Mouse (Mus musculus) hindbrain, postnatal 0 days (tissue): Measurements from ENCODE around the gene Anapc10. TPM values are rescaled to one million over a fixed set of nuclear protein-coding genes. Genes with fewer than 3 reads are reported as not detected.
"Not testable (repeated sequence)": the region's sequence is repeated elsewhere in the genome, so short reads cannot be mapped to it uniquely, and the experiment has no call there.

ENCODE experiments used
- ATAC-seq: fragments of 200-750 bp; cut with Nextera tagmentation; 2 replicates; pipeline ENCODE4 v1.8.0; 2017; ENCODE audit warnings: mild to moderate bottlenecking, moderate TSS enrichment, moderate library complexity
- DNase-seq: peaks from one replicate; pipeline ENCODE4 v3.0.0-alpha.2; 2015; ENCODE audit warnings: low spot score
- H3K27ac ChIP-seq: fragments of 300-500 bp; sonication (generic); 2 replicates; pipeline ENCODE4 v1.5.1; 2014; ENCODE audit warnings: mild to moderate bottlenecking
- H3K27me3 ChIP-seq: fragments of 300-500 bp; sonication (generic); 2 replicates; pipeline ENCODE4 v1.6.1; 2014; ENCODE audit warnings: low read length, mixed read lengths; ENCODE audit not compliant: insufficient read depth
- H3K36me3 ChIP-seq: fragments of 300-500 bp; sonication (generic); 2 replicates; pipeline ENCODE4 v1.6.1; 2014; ENCODE audit warnings: low read length, mixed read lengths; ENCODE audit not compliant: insufficient read depth
- H3K4me1 ChIP-seq: fragments of 300-500 bp; sonication (generic); 2 replicates; pipeline ENCODE4 v1.6.1; 2014; ENCODE audit warnings: antibody characterized with exemption, low read length, mixed read lengths; ENCODE audit not compliant: insufficient read depth
- H3K4me2 ChIP-seq: fragments of 300-500 bp; sonication (generic); 2 replicates; pipeline ENCODE4 v1.6.1; 2014; ENCODE audit warnings: low read depth, mild to moderate bottlenecking, low read length, moderate library complexity, mixed read lengths
- H3K4me3 ChIP-seq: fragments of 300-500 bp; sonication (generic); 2 replicates; pipeline ENCODE4 v1.5.1; 2014; ENCODE audit warnings: low read length
- H3K9ac ChIP-seq: fragments of 300-500 bp; sonication (generic); replicated peaks from 2 replicates; pipeline ENCODE4 v1.6.1; 2014; ENCODE audit warnings: mild to moderate bottlenecking, low read length, moderate library complexity, mixed read lengths
- H3K9me3 ChIP-seq: fragments of 300-500 bp; sonication (generic); 2 replicates; pipeline ENCODE4 v1.6.1; 2016; ENCODE audit warnings: low read length, mixed read lengths
- CTCF ChIP-seq: IDR thresholded peaks from 2 replicates; pipeline ENCODE4 v1.5.1; 2016; ENCODE audit warnings: antibody characterized with exemption, control low read depth, low read depth
- WGBS: fragments of 180-500 bp; shearing (Covaris S2); extraction: QIAGEN DNeasy Blood & Tissue Kit; methylation state at CpG from one replicate; pipeline ENCODE4 v1.1.7; 2014; 5-methylcytosine and 5-hydroxymethylcytosine counted together
- polyA plus RNA-seq: library from polyadenylated mRNA; unstranded; fragments of >200 nt; fragmentation: Nextera tagmentation; extraction: Ambion mirVana; gene quantifications from 2 replicates; pipeline ENCODE4 v1.2.1, GENCODE M21; 2015
- total RNA-seq: library from RNA; depleted of rRNA; stranded (reverse); fragments of >200 nt; gene quantifications from 2 replicates; pipeline ENCODE4 v1.2.3, GENCODE M21; 2014; rRNA removed

The Anapc10 gene
- total RNA-seq (4.6 and 5.4 TPM in 2 replicates), polyA plus RNA-seq (40.7 and 43.3 TPM in 2 replicates)

DNA sequence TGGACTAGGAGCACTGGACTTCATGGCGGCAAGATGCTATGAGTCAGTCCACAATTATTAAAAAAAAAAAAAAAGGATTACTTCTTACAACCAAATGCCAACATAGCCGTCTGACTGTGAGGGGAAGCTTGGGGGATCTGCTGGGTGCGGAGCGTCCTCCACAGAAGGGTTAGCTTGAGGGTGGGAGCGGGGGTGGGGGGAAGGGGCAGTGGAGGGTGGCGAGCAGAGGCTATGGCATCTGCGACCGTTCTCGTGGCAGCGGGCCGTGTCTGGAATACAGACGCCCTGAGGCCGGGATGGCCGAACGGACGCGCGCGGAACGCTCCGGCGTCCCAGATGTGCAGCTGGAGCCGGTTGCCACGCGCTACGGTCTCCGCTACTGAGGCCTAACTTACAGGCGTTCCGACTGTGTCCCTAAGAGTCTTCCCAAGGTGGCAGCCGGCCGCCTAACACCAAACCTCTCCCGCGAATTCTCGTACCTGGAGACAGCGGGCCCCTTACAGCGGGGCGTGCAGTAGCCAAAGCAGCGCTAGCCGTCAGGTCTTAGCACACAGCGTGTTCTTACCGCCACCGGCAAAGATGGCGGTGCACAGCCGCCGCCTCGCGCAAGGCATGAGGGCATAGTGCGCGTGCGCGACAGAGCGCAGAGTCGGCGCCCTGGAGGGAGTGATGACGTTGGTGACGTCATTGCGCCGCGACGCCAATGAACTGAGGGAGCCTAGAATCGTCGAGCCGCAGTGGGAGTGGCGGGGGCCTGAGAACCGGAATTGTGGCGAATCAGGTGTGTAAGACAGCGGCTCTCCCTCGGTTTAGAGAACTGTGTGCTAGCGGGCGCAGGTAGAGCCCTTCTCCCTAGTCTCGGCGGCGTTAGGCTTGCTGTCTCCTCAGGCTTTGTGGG lies at the start of gene Anapc10, which contains the start of gene Abce1:
Anapc10 (plus strand) TSS at position 757 of the 898 bp plus-strand sequence.
Abce1 (minus strand) TSS at position 677 of the 898 bp plus-strand sequence.
- Histone ChIP-seq H3K27me3 (no peaks in the 10 kb centered on the region), H3K9me3 (no peaks in the 10 kb centered on the region), H3K27ac (peak within 1 kb of the TSS; percentile 95), H3K36me3 (peaks cover 6% of the 10 kb centered on the region), H3K4me1 (peaks cover 4% of the 10 kb centered on the region; the same call in 1 of the 2 replicates), H3K4me2 (peak within 1 kb of the TSS; percentile 83), H3K4me3 (peak within 1 kb of the TSS; percentile 95), H3K9ac (peak within 1 kb of the TSS; percentile 80)
- peak; percentile 6; the same call in 1 of the 2 replicates for TF ChIP-seq CTCF
- peak; percentile 100 for DNase-seq
- peak; percentile 98 for ATAC-seq
- WGBS: 0% methylated on average over 71 of the region's 73 CpGs

DNA sequence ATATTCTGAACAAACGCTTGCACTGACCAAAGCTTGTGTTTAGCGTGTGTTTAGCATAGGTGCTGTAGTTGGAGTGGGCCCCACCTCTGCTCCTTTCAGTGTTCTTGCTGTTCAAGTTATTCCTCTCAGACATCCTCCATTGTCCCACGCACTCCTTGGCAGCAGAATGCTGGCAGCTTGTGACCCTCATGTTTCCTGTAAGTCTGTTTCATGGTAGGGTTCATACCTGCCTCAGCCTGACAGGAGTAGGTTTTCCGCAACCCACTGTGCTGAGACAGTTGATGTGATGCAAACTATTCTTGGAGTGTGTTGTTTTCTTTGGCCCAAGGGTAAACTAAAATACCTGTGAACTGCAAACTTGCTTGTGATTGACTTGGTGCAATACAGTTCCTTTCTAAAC lies 35.2 kb upstream of the Anapc10 start:
- no peaks in the 10 kb centered on the region for H3K9me3 ChIP-seq
- H3K27me3 ChIP-seq: no peaks in the 10 kb centered on the region
- DNase-seq: no peak
- no peak overlapping the region for H3K4me3 ChIP-seq
- ATAC-seq: no peak
- H3K4me2 ChIP-seq: no peak overlapping the region
- no peak overlapping the region for H3K27ac ChIP-seq
- TF ChIP-seq CTCF: no peak
- H3K9ac ChIP-seq: no peak overlapping the region
- 84% methylated on average over 4 of the region's 4 CpGs for WGBS
- H3K36me3 ChIP-seq: peaks cover 23% of the 10 kb centered on the region
- H3K4me1 ChIP-seq: no peaks in the 10 kb centered on the region

DNA sequence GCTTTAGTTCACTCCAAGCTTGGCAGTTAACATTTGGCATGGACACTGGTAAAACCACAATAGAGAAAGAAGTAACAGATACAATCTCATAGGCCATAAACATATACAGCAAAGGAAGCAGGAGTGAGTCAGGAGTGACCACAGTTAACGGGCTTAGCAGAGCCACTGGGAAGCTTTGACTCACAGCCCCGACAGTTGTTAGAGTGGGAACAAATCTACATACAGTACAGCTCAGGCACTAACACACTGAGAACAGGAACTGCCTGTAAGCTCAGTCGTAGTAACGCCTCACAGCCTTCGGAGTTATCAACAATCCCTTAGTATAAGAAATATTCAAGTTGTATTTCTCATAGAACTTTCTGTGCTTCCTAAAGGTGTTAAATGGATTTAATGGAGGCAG lies 32.6 kb upstream of the Anapc10 start:
- no peak for DNase-seq
- H3K27me3 ChIP-seq: no peaks in the 10 kb centered on the region
- no peaks in the 10 kb centered on the region for H3K4me1 ChIP-seq
- no peak overlapping the region for H3K9ac ChIP-seq
- no peak overlapping the region for H3K4me3 ChIP-seq
- H3K9me3 ChIP-seq: no peaks in the 10 kb centered on the region
- peaks cover 8% of the 10 kb centered on the region; the same call in 1 of the 2 replicates for H3K36me3 ChIP-seq
- ATAC-seq: no peak
- no peak for TF ChIP-seq CTCF
- H3K4me2 ChIP-seq: no peak overlapping the region
- H3K27ac ChIP-seq: no peak overlapping the region
- WGBS: 71% methylated on average over 5 of the region's 5 CpGs

DNA sequence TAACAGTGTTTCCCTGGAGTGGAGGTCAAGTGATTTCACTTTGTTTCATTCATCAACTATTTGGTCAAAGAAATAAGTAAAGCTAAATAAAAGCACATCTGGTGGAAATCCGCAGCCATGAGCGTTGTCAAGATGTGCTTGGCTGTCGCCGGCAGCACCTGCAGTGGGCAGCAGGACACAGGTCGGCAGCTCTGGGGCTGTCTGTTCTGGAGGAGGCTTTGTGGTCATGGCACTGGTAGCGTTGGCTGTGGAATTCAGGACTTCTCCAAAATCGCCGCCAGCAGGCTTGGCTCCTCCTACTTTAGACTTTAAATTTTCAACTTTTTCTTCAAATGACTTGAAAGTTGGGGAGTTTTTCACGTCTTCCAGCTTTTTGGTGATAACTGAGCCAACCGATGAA lies 31.5 kb upstream of the Anapc10 start:
- H3K27me3 ChIP-seq, H3K4me1 ChIP-seq, H3K36me3 ChIP-seq, DNase-seq, H3K9me3 ChIP-seq, H3K9ac ChIP-seq: not testable (repeated sequence)
- Histone ChIP-seq H3K4me2 (peak overlapping the region; percentile 69), H3K4me3 (peak overlapping the region; percentile 40), H3K27ac (0 out of 2 replicates have a peak overlapping the region, but pooled peaks have one; percentile 29)
- WGBS: 34% methylated on average over 10 of the region's 10 CpGs
- ATAC-seq: 0 out of 2 replicates have a peak, but pooled peaks have one; percentile 64

GRCm38 (mm10) chr8:79680555-79680954 lies 31.1 kb upstream of the Anapc10 start:
- peak overlapping the region; percentile 29; the same call in 1 of the 2 replicates for H3K27ac ChIP-seq
- 0 out of 2 replicates have a peak overlapping the region, but pooled peaks have one; percentile 30 for H3K9ac ChIP-seq
- peaks cover 8% of the 10 kb centered on the region; the same call in 1 of the 2 replicates for H3K36me3 ChIP-seq
- DNase-seq (peak; percentile 44), ATAC-seq (peak; percentile 74)
- no peaks in the 10 kb centered on the region for H3K27me3 ChIP-seq
- no peak for TF ChIP-seq CTCF
- H3K4me1 ChIP-seq: no peaks in the 10 kb centered on the region
- 8% methylated on average over 34 of the region's 34 CpGs for WGBS
- H3K4me3 ChIP-seq: peak overlapping the region; percentile 40
- H3K9me3 ChIP-seq: no peaks in the 10 kb centered on the region
- H3K4me2 ChIP-seq: peak overlapping the region; percentile 69

DNA sequence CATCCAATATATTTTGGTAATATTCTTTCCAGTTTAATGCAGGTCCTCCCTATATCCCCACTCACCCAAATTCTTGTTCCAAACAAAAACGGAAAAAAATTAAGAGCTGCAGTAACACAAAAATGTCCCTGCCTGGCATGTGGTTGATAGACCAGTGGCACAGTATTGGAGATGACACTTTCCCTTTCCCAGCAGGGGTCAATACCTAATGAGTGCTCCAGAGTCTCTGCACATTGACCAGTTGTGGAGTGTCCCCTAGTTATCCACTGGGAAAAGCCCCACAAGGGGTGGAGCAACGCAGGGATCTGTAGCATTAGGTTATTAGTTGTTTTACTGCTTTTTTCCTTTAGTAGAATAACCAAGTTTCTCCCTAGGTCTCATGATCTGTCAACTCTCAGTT lies 30.7 kb upstream of the Anapc10 start:
- DNase-seq: peak; percentile 7
- Histone ChIP-seq H3K9me3 (no peaks in the 10 kb centered on the region), H3K27ac (peak overlapping the region; percentile 29; the same call in 1 of the 2 replicates), H3K36me3 (peaks cover 8% of the 10 kb centered on the region; the same call in 1 of the 2 replicates), H3K4me2 (peak overlapping the region; percentile 69), H3K4me3 (peak overlapping the region; percentile 40), H3K4me1 (no peaks in the 10 kb centered on the region), H3K9ac (0 out of 2 replicates have a peak overlapping the region, but pooled peaks have one; percentile 30), H3K27me3 (no peaks in the 10 kb centered on the region)
- ATAC-seq: peak; percentile 28; the same call in 1 of the 2 replicates
- no peak for TF ChIP-seq CTCF
- WGBS: 36% methylated on average over 2 of the region's 2 CpGs

- not testable (repeated sequence) for H3K4me2 ChIP-seq, DNase-seq, ATAC-seq, H3K9ac ChIP-seq, H3K27ac ChIP-seq, H3K4me1 ChIP-seq, H3K27me3 ChIP-seq, H3K4me3 ChIP-seq, H3K9me3 ChIP-seq
- 89% methylated on average over 5 of the region's 5 CpGs for WGBS
- peaks cover 40% of the 10 kb centered on the region; the same call in 1 of the 2 replicates for H3K36me3 ChIP-seq
These were observed 25.7 kb upstream of the Anapc10 start for GRCm38 (mm10) chr8:79685927-79686326.
